Mouse (Mus musculus) heart, postnatal 0 days (tissue): ENCODE results near the gene Gm49510.

Experiments
- CTCF ChIP-seq: IDR thresholded peaks from 2 replicates; pipeline ENCODE4 v1.5.1; 2016; ENCODE audit warnings: antibody characterized with exemption, control low read depth, low read depth
- EP300 ChIP-seq: IDR thresholded peaks from 2 replicates; pipeline ENCODE4 v1.6.1; 2016; ENCODE audit warnings: antibody characterized with exemption, low read depth

- TF ChIP-seq CTCF = no peak
- no peak for TF ChIP-seq EP300
Measured at GRCm38 (mm10) chr15:78899740-78900584, 495 bp downstream of the Gm49510 start, which contains the start of gene Sh3bp1.
